Mouse (Mus musculus): ENCODE measurements around the gene Zbtb20.

- TF ChIP-seq CTCF (IDR thresholded peaks at IDR 0.05; ENCODE audit: extremely low read depth, insufficient read length, insufficient replicate concordance, low read depth, low read length) (no peak), POLR2A (IDR thresholded peaks at IDR 0.05; ENCODE audit: low read depth, low read length) (no peak)
Observed at GRCm38 (mm10) chr16:42947016-42947415, 71.3 kb downstream of the Zbtb20 start.

Data from small intestine, adult 2 months (tissue).